Mouse (Mus musculus) intestine, embryonic 15.5 days (tissue): Measurements from ENCODE around the gene Gm48551. TPM values are rescaled to one million over a fixed set of nuclear protein-coding genes. Genes with fewer than 3 reads are reported as not detected.

Experiments used
- ATAC-seq: fragments of 200-750 bp; cut with Nextera tagmentation; 2 replicates; pipeline ENCODE4 v1.8.0; 2017; ENCODE audit warnings: moderate TSS enrichment, moderate library complexity
- H3K27ac ChIP-seq: fragments of 300-500 bp; sonication (generic); 2 replicates; pipeline ENCODE4 v1.5.1; 2015; ENCODE audit warnings: mild to moderate bottlenecking, inconsistent platforms
- H3K27me3 ChIP-seq: fragments of 300-500 bp; sonication (generic); replicated peaks from 2 replicates; pipeline ENCODE4 v1.6.1; 2015; ENCODE audit warnings: inconsistent platforms
- H3K36me3 ChIP-seq: fragments of 300-500 bp; sonication (generic); 2 replicates; pipeline ENCODE4 v1.6.1; 2015; ENCODE audit warnings: inconsistent platforms
- H3K4me1 ChIP-seq: fragments of 300-500 bp; sonication (generic); replicated peaks from 2 replicates; pipeline ENCODE4 v1.6.1; 2015; ENCODE audit warnings: inconsistent platforms
- H3K4me2 ChIP-seq: fragments of 300-500 bp; sonication (generic); replicated peaks from 2 replicates; pipeline ENCODE4 v1.6.1; 2015; ENCODE audit warnings: mild to moderate bottlenecking, inconsistent platforms
- H3K4me3 ChIP-seq: fragments of 300-500 bp; sonication (generic); replicated peaks from 2 replicates; pipeline ENCODE4 v1.5.1; 2015; ENCODE audit warnings: inconsistent platforms
- H3K9ac ChIP-seq: fragments of 300-500 bp; sonication (generic); 2 replicates; pipeline ENCODE4 v1.6.1; 2015; ENCODE audit warnings: inconsistent platforms
- H3K9me3 ChIP-seq: fragments of 300-500 bp; sonication (generic); 2 replicates; pipeline ENCODE4 v1.6.1; 2016; ENCODE audit warnings: inconsistent platforms
- WGBS: fragments of 180-500 bp; shearing (Covaris S2); methylation state at CpG from one replicate; pipeline ENCODE4 v1.1.7; 2015; 5-methylcytosine and 5-hydroxymethylcytosine counted together
- polyA plus RNA-seq: library from polyadenylated mRNA; unstranded; fragments of >200 nt; fragmentation: Nextera tagmentation; extraction: Ambion mirVana; gene quantifications from 2 replicates; pipeline ENCODE4 v1.2.1, GENCODE M21; 2015

The Gm48551 gene
- polyA plus RNA-seq, 1 experiment from 2014 or later, result 2.8 TPM

DNA sequence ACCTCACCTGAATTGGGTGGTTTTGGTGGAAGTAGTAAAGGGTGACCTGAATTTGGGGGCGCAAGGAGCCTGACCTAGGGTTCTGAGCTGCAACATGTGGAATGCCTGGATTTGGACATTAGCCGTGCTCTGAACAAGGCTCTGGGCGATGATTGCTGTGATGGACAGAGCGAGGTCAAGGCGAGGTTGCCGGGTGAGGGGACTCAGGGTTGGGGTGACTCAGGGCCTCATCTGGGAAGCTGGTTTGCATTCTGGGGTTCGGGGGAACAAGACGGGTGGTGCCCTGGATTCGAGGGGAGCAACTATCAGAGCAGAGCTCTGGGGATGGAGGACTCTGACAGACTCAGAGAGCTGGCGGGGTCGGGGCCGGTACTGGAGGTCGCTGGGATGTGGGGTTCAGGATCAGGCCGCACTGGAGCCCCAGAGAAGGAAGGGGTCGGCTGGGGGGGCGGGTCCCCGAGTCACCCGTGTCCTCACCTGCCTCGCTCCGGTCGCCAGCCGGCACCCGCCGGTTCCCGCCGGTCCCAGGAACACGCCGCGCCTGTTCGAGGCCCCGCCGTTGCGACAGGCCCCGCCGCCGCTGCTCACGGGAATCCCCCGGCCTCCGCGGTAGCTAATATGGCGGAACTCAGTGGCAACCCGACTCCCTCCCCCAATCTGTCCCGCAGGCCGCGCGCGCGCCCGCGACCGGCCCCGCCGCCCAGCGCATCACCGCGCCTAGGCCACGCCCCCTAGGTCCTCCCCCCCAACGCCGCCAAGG is 6.3 kb upstream of the Gm48551 start, which contains the start of gene Fzr1:
Fzr1 (minus strand) TSS at position 724 of the 760 bp plus-strand sequence.
- ATAC-seq, result peak; percentile 29
- under 1% methylated on average over 58 of the region's 59 CpGs for WGBS
- H3K9me3 ChIP-seq, result no peaks in the 10 kb centered on the region

DNA sequence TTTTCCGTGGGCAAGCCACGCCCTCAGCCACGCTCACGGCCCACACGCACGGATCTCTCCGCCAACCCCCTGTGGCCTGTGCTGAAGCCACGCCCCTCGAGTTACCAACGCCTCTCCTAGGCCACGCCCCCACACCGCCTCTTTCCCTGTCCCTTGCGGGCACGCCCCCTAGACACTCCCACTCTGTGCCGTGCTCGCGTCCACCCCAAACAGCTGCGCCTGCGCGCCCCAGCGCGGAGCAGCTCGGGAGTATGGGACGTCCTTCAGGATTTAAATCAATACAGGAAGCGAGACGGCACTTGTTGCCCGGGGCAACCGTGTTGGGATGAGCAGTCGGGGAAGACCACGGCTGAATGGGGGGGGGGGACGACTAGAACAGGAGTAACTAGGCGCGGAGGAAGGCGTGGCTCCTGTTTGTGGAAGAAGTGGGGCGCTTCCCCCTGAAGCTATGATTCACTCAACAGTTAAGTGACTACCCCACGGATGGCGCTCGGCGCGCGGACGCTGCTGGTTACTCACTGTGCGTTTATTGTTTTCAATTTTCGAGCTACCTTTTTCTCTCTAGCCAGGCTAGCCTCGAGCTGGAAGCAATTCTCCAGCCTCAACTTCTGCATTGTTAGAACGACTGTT is 5.6 kb upstream of the Gm48551 start:
- peak; percentile 96 for ATAC-seq
- no peaks in the 10 kb centered on the region for H3K27me3 ChIP-seq
- H3K4me1 ChIP-seq, result peaks cover 19% of the 10 kb centered on the region
- peak overlapping the region; percentile 92 for H3K9ac ChIP-seq
- H3K4me3 ChIP-seq, result peak overlapping the region; percentile 82
- H3K9me3 ChIP-seq, result no peaks in the 10 kb centered on the region
- whole genome bisulfite sequencing, result under 1% methylated on average over 44 of the region's 46 CpGs
- H3K27ac ChIP-seq, result peak overlapping the region; percentile 56
- H3K36me3 ChIP-seq, result 0 out of 2 replicates have a peak, but pooled peaks cover 5% of the 10 kb centered on the region
- H3K4me2 ChIP-seq, result peak overlapping the region; percentile 77

More for the DNA sequence above, 6.3 kb upstream of the Gm48551 start, which contains the start of gene Fzr1:
- no peaks in the 10 kb centered on the region for H3K27me3 ChIP-seq
- H3K4me2 ChIP-seq, result peak within 1 kb of the TSS; percentile 77
- H3K4me3 ChIP-seq, result peak within 1 kb of the TSS; percentile 82
- peak within 1 kb of the TSS; percentile 92 for H3K9ac ChIP-seq
- H3K4me1 ChIP-seq, result peaks cover 19% of the 10 kb centered on the region
- H3K27ac ChIP-seq, result peak within 1 kb of the TSS; percentile 68
- H3K36me3 ChIP-seq, result 0 out of 2 replicates have a peak, but pooled peaks cover 5% of the 10 kb centered on the region

DNA sequence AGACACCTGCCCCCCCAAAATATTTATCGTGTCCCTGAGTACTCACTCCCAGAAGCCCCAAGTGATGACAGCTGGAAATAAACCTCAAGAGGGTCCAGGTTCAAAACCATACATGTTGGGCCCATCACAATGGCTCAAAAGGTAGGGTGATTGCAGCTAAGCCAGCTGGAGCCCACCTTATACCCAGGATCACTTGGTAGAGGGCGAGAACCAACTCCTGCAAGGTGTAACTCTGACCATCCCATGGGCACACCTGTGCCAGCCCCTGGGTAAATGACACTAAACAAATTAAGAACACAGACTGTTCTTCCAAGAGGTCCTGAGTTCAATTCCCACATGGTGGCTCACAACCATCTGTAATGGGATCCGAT is 5.1 kb upstream of the Gm48551 start:
- Histone ChIP-seq H3K36me3 (0 out of 2 replicates have a peak, but pooled peaks cover 5% of the 10 kb centered on the region), H3K27me3 (no peaks in the 10 kb centered on the region), H3K9me3 (no peaks in the 10 kb centered on the region), H3K9ac (peak overlapping the region; percentile 39), H3K27ac (peak overlapping the region; percentile 56), H3K4me3 (peak overlapping the region; percentile 82), H3K4me1 (peaks cover 19% of the 10 kb centered on the region), H3K4me2 (peak overlapping the region; percentile 77)
- 59% methylated on average over 3 of the region's 3 CpGs for WGBS
- no peak for ATAC-seq

DNA sequence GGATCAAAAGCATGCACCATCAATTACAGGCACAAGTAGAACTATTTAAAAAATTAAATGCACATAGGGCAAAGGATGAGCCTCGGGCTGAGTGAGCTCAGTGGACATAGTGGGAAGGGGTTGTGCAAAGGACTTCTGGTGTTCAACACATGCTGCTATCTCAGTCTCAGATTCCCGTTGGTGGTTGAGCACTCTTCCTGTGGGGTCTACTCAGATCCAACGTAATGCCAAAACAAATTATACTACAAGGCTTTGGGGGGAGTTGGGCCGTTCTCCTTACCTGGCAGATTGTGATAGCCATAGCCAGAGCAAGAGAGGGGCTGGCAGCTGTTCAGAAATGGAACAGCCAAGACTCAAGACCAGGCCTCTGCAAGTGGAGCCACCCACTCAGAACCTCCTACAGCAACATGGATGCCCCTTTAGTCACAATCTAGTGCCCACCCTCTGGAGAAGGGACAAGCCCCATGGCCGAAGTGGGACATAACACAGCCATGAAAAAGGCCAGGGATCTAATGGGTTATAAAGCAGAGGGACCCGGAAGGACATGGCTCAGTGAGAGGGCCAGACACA is 4.4 kb upstream of the Gm48551 start:
- Histone ChIP-seq H3K9me3 (no peaks in the 10 kb centered on the region), H3K4me1 (peaks cover 19% of the 10 kb centered on the region), H3K4me2 (no peak overlapping the region), H3K36me3 (0 out of 2 replicates have a peak, but pooled peaks cover 5% of the 10 kb centered on the region), H3K27me3 (no peaks in the 10 kb centered on the region), H3K27ac (no peak overlapping the region), H3K4me3 (no peak overlapping the region), H3K9ac (no peak overlapping the region)
- WGBS, result 86% methylated on average over 6 of the region's 6 CpGs
- ATAC-seq, result no peak

DNA sequence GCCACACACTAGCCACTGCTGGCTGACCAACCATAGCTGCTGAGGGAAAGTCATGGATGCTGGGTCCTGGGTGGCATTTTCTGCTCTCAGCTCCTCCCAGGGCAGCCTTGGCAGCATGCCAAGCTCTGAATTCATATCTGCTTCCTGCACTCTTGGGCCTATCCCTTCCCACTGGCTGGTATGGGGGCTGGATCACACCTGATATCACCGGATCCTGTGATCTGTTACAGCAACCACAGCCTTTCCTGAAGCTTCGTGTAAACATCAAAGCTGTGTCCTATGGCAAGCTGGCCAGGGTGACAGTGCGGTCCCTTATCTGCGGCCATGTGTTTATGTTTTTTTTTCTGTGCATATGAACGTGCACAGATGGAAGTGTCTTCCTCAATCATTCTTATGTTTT is 2.2 kb upstream of the Gm48551 start:
- WGBS, result 54% methylated on average over 5 of the region's 5 CpGs
- H3K9me3 ChIP-seq, result no peaks in the 10 kb centered on the region
- ATAC-seq, result peak; percentile 5; the same call in 1 of the 2 replicates
- H3K27me3 ChIP-seq, result no peaks in the 10 kb centered on the region
- no peak overlapping the region for H3K4me3 ChIP-seq
- no peak overlapping the region for H3K9ac ChIP-seq
- peaks cover 11% of the 10 kb centered on the region for H3K36me3 ChIP-seq
- peaks cover 20% of the 10 kb centered on the region for H3K4me1 ChIP-seq
- H3K4me2 ChIP-seq, result no peak overlapping the region
- H3K27ac ChIP-seq, result peak overlapping the region; percentile 18; the same call in 1 of the 2 replicates

DNA sequence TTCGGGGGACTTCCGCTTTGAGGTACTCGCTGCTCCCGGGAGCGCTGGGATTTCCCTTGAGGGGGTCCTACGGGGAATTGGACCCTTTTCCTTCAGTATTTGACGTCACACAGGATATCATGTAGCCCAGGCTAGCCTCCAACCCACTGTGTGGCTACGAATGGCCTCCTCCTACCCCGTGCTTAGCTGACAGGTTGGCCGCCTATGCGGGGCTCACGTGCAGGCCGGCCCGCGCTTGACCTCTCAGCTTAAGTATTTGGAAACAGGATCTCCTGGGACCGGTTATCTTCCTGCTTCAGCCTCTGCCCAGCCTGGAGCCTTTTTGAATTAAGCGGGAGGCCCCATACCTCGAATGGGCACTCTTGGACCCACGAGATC is 328 bp downstream of the Gm48551 start:
- Histone ChIP-seq H3K4me2 (peak overlapping the region; percentile 84), H3K27ac (peak overlapping the region; percentile 69), H3K4me3 (peak overlapping the region; percentile 76), H3K36me3 (peaks cover 24% of the 10 kb centered on the region), H3K27me3 (no peaks in the 10 kb centered on the region), H3K9ac (peak overlapping the region; percentile 69), H3K9me3 (no peaks in the 10 kb centered on the region), H3K4me1 (peaks cover 15% of the 10 kb centered on the region)
- peak; percentile 35 for ATAC-seq
- WGBS, result under 1% methylated on average over 19 of the region's 19 CpGs

DNA sequence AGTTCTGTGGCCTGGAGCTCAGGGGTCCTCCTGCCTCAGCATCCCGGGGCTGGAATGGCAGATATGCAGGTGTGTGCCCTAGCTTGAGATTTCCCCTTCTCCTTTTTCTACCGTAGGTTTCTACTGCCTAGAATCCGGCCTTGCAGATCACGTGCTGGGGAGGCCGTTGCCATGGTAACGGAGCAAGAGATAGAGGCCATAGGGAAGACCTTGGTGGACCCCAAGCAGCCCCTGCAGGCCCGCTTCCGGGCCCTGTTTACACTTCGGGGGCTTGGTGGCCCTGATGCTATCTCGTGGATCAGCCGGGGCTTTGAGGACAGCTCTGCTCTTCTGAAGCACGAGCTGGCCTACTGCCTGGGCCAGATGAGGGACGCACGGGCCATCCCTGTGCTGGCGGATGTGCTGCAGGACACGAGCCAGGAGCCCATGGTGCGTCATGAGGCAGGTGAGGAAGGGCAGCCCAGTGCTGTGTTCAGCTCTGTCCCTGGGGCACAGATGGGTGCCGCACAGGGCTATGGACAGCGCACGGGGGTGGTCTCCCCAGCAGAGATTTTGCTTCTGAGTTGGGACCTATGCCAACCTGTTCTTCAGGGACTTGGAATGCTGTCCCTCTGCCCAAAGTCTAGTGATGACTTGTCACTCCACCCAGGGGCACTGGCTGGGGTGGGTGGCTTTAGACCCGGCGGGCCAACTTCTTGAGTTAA is 1.5 kb downstream of the Gm48551 start:
- Histone ChIP-seq H3K36me3 (peaks cover 24% of the 10 kb centered on the region), H3K4me1 (peaks cover 17% of the 10 kb centered on the region), H3K4me3 (peak overlapping the region; percentile 76), H3K9me3 (no peaks in the 10 kb centered on the region), H3K27me3 (no peaks in the 10 kb centered on the region), H3K4me2 (peak overlapping the region; percentile 84), H3K27ac (no peak overlapping the region), H3K9ac (peak overlapping the region; percentile 69; the same call in 1 of the 2 replicates)
- WGBS, result 67% methylated on average over 22 of the region's 22 CpGs
- ATAC-seq, result no peak

DNA sequence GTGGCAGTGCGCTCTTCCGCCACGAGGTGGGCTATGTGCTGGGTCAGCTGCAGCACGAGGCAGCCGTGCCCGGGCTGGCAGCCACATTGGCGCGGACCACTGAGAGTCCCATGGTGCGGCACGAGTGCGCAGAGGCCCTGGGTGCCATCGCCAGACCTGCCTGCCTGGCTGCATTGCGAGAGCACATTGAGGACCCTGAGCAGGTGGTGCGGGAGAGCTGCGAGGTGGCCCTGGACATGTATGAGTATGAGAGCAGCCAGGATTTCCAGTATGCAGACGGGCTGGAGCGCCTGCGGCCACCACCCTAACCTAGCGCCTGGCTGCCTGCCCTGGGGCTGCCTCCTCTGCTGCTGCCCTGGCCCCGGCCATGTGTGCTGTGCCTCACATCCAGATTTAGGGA is 3.5 kb downstream of the Gm48551 start:
- Histone ChIP-seq H3K27me3 (no peaks in the 10 kb centered on the region), H3K9ac (no peak overlapping the region), H3K27ac (no peak overlapping the region), H3K4me1 (peaks cover 21% of the 10 kb centered on the region), H3K36me3 (peaks cover 24% of the 10 kb centered on the region), H3K9me3 (no peaks in the 10 kb centered on the region), H3K4me3 (no peak overlapping the region), H3K4me2 (no peak overlapping the region)
- WGBS, result 94% methylated on average over 20 of the region's 20 CpGs
- no peak for ATAC-seq

DNA sequence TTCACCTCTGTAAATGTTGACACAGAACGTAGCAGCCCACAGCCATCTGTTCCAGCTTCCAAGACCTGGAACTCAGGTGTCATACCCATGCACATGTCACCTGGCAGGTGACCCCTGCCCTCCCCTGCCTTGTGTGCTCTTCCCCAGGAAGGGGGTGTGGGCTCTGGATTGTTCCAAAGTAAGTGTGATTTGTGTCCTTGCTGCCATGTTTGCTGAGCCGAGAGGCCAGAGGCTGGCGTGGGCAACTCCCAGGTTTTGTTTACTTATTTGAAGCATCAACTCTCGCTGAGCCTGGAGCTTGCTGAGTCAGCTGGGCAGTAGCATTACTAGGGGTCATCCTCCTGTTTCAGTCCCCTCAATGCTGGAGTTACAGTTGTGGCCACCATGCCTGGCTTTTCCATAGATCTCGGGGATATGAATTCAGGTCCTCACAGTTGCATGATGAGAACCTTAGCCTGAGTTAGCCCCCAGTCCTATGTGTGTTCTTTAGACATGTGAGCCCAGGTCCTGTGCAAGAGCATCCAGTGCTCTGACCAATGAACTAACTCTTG is 4.3 kb downstream of the Gm48551 start, which contains the start of gene Gm48552:
Gm48552 (plus strand) TSS at position 501 of the 551 bp plus-strand sequence.
- Histone ChIP-seq H3K27me3 (no peaks in the 10 kb centered on the region), H3K4me1 (peaks cover 25% of the 10 kb centered on the region), H3K27ac (peak within 1 kb of the TSS; percentile 4; the same call in 1 of the 2 replicates), H3K9me3 (no peaks in the 10 kb centered on the region), H3K36me3 (peaks cover 24% of the 10 kb centered on the region), H3K9ac (peak within 1 kb of the TSS; percentile 5; the same call in 1 of the 2 replicates), H3K4me2 (no peak within 1 kb of the TSS), H3K4me3 (no peak within 1 kb of the TSS)
- 58% methylated on average over 5 of the region's 5 CpGs for WGBS
- no peak for ATAC-seq

DNA sequence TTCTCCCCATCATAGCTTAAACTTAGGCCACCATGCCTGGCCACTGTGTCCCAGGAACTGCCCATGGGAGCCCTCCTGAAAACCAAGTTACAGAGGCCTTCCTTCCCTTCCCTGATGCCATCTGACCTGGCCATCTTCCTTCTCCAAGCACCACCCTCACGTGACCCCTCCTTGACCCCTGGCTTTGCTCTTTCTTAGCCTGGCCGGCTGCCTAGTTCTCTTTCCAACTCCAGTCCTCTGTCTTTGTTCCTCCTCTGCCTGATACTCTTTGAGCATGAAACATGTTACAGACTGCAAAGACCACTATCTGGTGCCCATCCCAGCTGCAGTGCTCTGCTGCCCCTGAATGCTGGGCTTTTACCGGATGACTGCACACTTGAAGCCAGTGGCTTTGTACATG is 5.1 kb downstream of the Gm48551 start:
- Histone ChIP-seq H3K27me3 (no peaks in the 10 kb centered on the region), H3K9me3 (no peaks in the 10 kb centered on the region), H3K9ac (peak overlapping the region; percentile 5; the same call in 1 of the 2 replicates), H3K4me1 (peaks cover 31% of the 10 kb centered on the region), H3K27ac (0 out of 2 replicates have a peak overlapping the region, but pooled peaks have one; percentile 4), H3K4me2 (no peak overlapping the region), H3K36me3 (peaks cover 24% of the 10 kb centered on the region), H3K4me3 (no peak overlapping the region)
- no peak for ATAC-seq
- 58% methylated on average over 3 of the region's 3 CpGs for WGBS

DNA sequence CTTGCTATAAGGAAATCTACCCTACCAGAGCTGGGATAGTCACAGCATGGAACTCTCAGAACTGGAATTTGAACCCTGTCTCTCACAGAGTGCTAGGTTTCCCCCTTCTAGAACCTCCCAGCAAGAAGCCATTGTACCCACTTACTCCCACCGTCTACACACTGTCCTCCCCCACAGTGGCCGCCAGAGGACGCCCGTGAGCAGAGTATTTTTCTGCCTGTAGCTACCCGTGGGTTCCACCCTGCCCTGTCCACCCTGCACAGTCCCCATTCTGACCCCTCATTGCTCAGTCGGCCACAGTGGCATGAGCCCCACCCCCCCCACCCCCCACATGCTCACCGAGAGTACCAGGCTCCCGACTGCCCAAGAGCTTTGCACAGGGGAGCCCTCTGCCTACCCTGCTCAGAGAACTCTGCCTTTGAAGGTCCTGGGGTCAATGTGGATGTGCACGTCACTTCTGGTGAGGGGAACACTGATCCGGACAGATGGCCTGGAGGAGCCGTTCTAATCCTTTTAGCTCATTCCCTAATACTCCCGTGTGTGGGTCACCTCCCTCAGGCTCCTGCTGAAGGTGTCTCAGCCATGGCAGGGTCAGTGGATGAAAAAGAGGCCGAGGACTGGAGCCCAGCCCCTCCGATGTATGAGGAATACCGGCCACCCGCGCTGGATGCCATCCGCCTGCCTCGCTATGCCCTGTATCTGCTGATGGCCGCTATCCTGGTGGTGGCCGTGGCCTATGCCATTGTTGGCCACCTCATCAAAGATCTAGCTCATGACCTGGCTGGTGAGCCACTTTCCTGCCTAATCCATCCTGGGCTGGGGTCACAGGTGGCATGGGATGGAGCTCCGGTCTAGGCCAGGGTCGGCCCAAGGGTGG is 5.8 kb downstream of the Gm48551 start:
- 62% methylated on average over 23 of the region's 23 CpGs for WGBS

More for the DNA sequence above, 5.8 kb downstream of the Gm48551 start:
- no peaks in the 10 kb centered on the region for H3K27me3 ChIP-seq
- no peak for ATAC-seq
- H3K4me3 ChIP-seq, result no peak overlapping the region
- H3K9ac ChIP-seq, result peak overlapping the region; percentile 5; the same call in 1 of the 2 replicates
- peaks cover 24% of the 10 kb centered on the region for H3K36me3 ChIP-seq
- H3K27ac ChIP-seq, result 0 out of 2 replicates have a peak overlapping the region, but pooled peaks have one; percentile 4
- H3K9me3 ChIP-seq, result no peaks in the 10 kb centered on the region
- no peak overlapping the region for H3K4me2 ChIP-seq
- peaks cover 29% of the 10 kb centered on the region for H3K4me1 ChIP-seq
